Mouse (Mus musculus) ovary, postnatal 14 days (tissue): ENCODE results near the gene Aco2.

ENCODE experiments used
- DNase-seq: peaks from one replicate; pipeline ENCODE4 v3.0.0; 2022; ENCODE audit warnings: low spot score

Gene Aco2

DNA sequence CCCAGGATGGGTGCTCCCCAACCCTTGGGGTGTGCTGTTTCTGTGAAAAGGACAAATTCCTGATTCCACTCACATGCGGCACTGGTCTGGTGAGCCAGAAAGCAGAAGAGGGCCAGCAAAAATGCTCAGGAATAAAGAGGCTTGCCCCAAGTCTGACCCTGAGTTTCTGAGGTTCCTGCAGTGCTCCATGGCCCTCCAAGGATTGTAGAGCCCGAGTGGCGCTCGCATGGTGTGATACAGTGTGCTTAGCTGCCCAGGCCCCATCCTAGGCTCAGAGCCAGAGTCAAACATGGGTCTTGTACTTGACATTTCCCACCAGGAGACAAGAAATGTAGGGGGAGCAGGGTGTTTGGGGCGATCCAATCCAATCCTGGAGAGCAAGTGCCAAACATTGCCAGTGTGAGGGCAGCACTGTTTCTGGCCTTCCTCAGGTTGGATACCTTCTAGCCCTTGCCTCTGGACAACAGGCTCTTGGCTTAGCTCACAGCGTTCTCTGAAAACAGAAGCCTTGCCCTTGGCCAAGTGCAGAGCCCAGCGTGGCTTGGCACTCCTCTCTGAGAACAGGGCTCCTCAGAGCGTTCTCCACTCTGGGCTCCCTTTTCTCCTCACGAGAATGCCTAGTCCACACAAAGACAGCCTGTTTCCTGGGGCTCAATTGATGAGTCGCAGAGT is 48.6 kb downstream of the Aco2 start:
- DNase-seq = no peak

DNA sequence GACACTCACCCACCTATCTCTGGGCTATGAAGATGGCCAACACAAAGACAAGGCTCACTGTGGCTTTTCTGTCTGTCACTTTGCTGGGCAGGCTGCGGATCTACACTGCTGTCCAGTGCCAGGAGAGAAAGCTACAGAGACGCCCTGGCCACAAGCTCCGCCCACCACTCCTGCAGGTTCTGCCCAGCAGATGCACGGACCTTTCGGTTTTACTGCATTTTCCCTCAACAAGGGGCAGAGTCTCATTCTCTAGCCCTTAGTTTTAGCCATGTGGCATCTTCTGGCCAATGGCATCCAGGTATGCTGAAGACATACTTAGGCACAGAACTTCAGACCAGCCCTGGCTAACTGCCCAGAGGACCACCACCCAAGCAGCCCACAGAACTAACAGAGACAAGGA is 49.1 kb downstream of the Aco2 start:
- no peak for DNase-seq

DNA sequence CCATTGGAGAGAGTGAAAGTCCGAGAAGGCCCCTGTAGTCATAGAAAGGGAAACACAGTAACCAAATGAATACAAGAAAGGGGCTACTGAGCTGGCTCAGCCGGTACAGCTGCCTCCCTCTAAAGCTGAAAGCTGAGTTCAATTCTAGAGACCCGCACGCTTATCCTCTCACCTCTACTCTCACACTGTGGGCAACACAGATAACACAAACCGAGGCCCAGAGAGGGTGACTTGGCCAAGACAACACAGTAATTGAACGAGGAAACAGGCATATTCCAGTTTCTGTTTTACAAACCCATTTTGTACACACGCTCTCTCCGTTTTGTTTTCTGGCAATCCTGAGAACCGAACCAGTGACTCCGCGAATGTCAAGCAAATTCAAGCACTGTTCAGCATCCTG is 52.8 kb downstream of the Aco2 start:
- DNase-seq = no peak

DNA sequence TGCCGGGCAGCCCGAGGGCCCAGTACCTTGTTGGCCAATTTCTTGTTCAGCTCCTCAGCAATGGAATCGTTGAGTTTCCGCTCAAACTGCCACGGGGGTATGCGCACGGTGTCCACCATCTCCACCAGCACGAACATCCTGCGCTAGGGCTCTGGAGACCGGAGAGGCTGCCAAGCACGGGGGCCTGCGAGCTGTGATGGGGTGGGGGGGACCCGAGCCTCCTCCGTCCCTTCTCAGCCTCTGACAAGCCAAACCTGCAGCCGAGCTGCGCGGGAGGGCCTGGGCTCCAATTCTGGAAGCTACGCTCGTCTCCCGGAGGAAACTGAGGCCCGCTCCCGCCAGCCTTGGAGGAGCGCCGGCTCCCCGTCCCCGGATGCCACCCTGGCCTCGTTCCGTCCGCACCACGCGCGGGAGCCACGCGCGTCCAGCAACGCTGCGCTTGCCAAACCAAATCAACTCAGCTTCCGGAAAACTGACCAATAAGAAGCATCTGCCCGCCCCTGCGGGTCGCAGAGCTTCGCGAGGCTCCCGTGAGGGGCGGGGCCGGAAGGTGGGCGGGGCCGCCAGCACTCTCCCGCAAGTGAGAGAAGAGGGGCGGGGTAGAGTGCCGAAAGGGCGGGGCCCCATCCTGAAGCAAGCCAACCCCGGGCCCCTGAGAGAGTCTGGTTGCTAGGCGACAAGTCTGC is 53.8 kb downstream of the Aco2 start, which contains the start of gene Polr3h:
TSS of gene Polr3h (minus strand) at position 481 of the 686 bp plus-strand sequence.
- peak; percentile 89 for DNase-seq

DNA sequence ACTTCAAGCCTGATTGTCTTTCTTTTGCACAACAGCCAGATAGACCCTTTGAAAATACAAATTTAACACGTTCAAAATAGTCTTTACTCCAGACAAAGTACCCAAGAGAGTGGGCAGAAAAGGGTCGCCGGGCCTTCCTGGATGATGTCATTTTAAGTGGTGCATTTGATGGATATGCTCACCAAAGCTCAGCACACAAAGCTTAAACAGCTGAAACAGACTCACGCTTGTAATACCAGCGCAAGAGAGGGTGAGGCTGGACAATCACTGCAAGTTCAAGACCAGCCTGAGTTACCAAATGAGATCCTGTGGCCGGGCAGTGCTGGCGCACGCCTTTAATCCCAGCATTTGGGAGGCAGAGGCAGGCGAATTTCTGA is 54.3 kb downstream of the Aco2 start:
- DNase-seq = no peak

DNA sequence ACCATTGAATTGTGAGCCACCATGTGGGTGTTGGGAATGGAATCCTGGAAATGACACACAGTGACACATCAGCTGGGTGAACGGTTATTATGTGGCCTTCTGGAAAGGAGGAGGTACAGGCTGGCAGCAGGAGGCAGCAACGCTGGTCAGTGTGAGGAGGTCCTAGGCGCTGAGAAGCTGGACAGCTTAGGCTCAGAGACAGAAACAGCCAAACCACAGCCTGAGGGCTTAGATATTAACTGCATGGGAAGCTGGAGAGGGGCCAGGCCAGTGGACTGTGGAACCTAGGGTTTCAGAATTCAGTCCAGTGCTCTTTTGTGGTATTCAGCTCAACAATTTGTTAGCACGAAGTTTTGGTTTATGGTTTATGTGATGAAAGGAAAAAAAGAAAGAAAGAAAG is 55.6 kb downstream of the Aco2 start:
- no peak for DNase-seq

DNA sequence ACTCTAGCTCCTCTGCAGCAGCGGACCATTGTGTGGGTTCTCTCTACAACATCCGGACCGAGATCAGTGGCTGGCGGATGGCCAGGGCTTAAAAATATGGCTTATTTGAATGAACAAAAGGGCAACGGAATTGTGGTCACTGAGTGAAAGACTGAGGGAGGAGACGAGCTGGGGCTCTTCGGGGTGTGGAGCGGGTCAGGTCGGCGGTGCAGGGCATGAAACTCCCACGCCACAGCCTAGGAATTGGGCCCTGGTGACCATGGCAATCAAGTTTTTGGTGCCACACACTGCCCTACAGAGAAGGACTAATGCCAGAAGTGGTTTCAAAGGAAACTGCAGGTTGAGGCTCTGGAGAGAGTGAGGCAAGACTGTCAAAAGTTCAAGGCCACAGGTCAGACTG is 56.2 kb downstream of the Aco2 start:
- DNase-seq = no peak

DNA sequence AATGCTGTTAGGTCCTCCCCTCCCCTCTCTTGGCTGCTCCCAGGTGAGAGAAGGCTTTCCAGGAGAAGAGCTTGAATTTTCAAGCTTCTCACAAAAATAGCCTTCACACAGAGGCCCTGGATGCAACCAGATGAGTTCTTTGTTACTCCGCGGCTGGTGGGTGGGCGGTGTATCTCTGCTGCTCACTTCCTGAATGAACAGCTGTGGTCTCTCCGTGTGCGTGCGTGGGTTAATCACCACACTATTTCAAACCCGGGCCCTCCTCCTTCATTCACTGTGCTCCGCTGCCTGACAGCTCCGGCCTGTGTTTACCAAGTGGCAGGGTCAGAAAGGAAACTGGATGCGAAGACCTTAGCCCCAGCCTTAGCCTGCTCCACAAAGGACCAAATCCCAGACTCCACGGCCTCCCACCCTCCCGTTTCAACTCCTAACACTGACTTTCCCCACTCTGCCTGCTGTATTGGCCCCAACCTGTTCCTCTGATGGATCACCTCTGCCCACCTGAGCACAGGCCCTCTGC is 60.9 kb downstream of the Aco2 start:
- DNase-seq = no peak

DNA sequence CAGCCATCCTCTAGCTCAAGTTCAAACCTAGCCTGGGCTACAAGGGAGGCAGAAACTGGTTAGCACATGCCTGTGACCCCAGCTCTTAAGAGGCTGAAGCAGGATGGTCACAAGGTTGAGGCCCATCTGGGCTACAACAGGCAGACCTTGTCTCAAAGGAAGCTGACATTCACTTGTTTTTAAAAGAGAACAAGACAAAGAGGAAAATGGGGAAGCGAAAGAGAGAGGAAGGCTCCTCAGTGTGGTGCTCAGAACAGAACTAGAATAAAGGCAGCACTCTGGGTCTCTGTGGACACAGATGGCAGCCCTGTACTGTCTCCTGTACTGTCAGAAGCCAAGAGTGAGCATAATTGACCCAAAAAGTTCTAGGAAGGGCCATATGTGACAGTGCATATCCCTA is 61.9 kb downstream of the Aco2 start:
- DNase-seq = no peak

DNA sequence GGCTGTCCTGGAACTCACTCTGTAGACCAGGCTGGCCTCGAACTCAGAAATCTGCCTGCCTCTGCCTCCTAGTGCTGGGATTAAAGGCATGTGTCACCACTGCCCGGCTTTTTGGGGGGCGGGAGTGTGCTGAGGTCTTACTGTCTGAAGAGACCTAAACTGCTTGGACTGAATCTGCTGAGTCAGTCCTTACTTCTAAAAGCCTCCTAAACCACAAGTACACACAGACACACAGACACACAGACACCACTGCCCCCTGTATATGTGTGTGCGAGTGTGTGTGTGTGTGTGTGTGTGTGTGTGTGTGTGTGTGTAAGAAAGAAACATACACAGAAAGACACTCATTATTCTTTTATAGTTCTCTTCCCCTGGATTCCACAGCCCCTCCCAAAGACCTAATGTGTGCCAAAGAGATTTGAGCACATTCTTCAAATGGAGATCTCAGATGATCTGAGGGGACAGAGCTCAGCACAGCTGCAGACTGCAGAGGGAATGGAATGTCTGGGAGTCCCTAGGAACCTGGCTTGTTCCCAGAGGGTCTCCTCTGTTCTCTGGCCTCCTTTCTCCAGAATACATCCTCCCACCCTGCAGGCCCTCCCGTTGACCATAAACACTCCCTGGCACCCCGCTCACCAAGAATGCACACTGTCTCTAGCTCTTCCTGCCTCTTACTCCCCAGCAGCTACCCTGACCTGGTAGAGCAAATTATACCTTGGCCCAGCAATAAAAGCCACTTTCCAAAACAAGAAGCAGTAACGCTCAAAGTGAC is 63.9 kb downstream of the Aco2 start:
- DNase-seq = no peak

DNA sequence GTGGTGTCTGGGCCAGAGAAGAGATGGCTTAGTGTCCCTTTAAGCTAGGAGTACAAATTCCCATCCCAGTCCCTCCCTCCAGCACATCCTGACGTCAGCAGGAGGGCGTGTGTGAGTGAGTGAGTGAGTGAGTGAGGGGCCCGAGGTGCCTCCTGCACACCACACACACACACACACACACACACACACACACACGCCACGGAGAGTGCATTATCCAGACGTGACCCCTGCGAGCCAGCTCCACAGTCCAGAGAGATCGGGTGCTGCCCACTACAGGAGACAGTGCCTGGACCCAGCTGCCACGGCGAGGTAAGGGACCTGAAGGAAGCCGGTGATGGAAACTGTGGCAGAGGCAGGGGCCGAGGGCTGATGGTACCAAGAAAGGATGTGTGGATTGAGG is 64.6 kb downstream of the Aco2 start, which contains the start of gene Csdc2:
TSS of gene Csdc2 (plus strand) at position 81 of the 400 bp plus-strand sequence.
- DNase-seq = peak; percentile 43

DNA sequence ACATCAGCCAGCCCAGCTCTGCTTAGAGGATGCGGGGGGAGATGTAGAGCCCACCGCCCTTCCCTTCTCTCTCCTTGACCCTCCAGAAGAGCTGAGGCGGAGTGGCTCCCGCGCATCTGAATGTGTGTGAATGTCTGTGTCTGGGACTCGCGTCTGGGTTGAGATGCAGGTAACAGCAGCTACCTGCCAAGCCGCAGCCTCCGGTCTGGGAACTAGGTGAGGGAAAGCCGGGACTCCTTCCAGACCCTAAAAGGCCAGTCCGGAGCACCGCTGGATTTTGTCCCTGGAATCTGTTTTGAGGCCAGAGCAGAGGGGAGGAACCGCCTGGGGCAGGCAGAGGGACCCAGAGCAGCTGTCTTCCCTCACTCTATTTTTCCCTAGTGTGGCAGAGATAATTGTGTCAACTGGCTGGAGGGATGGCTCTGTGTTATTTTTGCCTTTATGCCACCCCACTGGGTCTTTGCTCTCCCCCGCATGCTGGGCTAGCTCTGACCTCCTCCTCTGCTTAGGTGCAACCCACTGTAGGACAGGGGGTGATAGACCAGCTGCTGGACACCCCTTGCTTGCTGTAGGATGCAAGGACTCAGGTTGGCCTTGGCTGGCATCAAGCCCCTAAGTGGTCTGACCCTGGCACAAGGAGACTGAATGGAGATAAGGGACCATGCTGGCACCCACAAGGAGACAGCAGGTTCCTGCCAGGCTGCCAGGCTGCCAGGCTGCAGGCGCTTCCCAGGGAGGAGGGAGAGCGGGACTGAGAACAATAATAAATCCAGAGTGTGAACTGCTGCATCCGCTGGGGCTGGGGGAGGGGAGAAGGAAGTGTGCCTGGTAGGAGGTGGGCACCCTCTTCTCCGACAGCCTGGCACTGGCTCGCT is 65.2 kb downstream of the Aco2 start:
- DNase-seq = no peak

DNA sequence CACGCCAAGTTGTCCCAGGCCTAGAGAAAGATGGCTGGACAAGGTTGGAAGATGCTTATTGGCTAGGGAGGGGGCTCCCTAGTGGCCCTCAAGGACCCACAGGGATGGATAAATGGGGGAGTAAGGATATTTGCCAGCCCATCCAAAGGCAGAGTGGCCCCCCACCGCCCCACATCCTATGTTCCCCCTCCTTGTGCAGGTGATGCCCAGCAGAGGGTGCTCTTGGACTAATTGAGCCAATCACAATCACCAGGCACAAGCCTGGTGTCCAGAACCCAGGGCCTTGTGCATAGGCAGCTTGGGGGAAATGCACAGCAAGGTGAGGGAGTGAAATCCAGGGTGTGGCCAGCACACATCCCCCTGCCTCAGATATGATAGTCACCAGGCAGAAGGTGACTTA is 66.1 kb downstream of the Aco2 start:
- no peak for DNase-seq

DNA sequence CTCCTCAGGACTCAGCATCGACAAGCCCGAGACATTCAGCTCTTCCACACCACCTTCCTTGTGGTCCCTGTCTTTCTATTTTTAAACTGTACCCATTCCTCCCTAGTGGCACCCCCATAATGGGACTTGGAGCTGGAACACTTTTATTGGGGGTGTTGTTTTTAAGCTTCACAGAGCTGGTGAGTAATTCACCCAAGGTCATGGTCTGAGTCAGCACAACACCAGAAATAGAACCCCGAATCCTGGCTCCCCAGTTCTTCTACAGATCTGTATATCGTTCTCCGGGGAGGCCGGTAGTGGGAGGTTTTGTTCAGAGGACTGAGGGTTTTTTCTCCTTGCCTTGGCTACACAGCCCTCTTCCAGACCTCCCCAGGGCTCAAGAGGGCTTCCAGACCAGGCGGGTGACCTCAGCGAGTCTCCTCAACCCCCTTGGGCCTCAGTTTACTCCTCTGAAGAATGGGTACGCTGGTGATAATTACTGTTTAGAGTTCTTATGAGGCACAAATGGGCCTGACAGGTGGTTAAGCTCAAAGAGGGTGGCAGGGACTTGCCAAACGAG is 67.1 kb downstream of the Aco2 start:
- DNase-seq = no peak

DNA sequence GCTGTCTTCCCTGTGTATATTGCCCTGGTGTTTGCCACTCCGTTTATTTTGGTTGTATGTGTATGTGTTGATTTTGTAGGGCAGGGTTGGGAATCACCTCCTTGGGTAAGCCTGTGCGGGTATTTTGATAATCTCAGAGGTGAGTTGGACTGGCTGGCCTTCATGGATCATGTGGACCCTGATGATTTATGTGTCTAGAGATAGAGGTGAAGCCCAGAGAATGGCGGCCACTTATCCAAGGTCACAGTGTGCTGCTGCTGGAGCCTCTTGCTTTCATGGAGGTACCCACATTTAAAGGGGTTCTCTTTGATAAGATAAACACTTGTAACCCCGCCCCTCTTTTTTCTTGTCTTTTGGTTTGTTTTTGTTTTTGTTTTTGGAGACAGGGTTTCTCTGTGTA is 67.7 kb downstream of the Aco2 start:
- no peak for DNase-seq

DNA sequence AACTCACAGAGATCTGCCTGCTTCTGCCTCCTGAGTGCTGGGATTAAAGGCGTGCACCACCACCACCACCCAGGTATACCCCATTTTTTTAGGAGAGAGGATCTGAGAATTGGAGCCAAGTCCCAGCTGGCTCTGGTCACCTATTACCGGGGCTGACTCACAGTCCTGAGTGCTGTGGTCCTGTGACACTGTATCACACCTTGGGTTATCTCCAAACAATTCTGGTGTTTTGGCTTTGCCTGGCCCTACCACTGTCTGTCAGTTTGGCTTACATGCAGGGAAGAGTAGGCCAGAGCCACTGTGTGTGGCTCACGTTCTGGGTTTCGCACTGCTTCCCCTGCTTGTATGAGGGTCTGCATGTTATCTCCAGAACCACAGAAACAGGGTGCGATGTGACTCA is 68.1 kb downstream of the Aco2 start:
- DNase-seq = no peak

DNA sequence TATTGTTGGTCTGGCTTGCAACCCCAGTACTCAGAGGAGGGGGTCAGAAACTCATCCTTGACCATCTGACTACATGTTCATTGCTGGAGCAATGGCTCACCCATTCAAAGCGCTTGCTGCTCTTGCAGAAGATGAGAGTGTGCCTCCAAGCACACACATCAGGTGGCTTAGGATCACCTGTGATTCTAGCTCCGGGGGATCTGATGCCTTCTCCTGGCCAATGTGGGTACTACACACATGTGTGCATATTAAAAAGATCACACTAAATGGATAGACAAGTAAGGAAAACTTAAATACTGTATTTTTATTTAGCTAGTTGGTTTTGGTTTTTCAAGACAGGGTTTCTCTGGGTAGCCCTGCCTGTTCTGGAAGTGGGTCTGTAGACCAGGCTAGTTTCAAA is 68.9 kb downstream of the Aco2 start:
- DNase-seq = no peak

DNA sequence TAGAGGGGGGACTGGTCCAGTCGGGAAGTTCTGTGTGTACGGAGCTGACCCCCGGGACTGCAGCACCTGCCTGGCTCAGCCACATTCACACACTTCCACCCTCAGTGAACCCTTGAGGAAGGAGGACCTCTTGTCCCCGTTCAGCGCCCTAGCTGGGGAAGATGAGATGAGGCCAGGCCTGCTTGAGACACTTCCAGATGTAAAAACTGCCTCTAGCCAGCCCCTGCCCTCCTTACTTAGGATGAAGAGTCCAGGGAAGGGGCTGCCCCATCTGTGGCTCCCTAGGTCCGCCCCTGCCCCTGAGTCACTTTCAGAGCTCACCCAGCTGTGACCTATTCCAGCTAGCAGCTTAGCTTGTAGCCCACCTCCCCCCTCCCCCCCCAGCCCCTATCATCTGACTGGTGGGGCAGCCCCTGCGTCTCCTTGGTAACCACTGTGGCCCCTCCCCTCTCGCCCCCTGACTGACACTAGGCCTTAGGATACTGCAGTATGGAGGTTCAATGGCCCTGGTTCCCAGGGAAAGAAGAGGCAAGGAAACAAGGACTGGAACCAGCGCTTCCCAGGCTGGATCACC is 71.2 kb downstream of the Aco2 start:
- no peak for DNase-seq

DNA sequence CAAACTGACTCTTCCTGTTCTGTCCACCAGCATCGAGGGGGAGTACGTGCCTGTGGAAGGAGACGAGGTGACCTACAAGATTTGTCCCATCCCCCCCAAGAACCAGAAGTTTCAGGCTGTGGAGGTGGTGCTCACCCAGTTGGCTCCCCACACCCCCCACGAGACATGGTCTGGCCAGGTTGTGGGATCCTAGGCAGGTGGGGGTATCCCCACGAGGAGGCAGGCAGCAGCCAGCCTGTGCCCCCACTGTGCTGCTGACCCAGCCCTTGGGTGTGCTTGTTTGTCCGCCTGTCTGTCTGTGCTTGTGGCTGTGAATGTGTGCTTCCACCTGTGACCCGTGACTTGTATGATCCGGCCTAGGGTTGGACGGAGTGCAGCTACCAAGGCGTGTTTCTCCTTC is 77.0 kb downstream of the Aco2 start:
- DNase-seq = no peak

DNA sequence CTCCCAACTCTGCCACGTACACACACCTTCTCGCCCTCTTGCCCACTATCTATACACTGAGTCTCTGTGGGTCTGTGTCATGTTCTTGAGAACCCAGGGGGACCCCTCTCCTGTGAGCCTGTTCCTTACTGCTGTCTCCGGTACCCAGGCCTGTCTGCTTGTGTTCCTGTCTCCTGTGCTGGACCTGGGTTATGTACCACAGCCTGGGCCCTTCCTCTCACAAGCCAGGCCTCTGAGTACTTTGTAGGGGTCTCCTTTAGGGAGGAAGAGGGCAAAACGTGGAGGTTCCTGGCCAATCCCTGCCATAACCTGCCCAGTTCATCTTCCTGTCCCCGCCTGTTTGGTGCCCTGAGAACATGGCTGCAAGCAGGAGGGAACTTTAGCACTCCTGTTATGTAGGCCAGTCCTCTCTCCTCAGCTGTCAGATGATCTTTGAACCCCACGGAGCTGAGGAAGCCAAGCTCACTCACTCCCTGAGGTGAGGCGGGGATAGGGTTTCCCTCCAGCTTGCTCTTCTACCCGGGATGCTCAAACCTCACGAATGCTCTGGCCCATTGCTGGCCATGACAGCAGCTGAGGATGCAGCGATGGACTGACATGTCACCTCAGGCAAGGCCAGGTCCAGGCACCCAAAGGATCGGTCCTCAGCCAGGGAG is 77.5 kb downstream of the Aco2 start:
- DNase-seq = no peak

DNA sequence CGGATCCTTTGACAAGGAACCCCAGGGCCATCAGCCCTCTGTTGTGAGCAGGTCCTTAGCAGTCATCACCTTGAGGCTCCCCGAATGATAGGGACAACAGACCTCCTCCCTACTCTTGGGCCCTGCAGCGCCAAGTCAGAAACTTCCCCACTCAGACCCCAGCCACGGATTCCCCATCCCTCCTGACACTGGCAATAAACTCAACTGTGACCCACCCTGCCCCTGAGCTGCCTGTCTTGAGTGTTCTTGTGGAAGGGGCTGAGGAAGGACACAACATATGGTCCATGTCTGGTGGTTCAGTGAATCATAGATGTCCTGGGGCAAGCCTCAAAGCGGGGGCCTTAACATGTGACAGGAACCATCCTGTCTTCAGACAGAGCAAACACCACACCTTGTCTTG is 78.6 kb downstream of the Aco2 start:
- no peak for DNase-seq
